Mouse (Mus musculus): ENCODE results near the gene Cep250.

- TF ChIP-seq POLR2A (IDR thresholded peaks at IDR 0.05; ENCODE audit: insufficient read depth, low read depth, low read length) = no peak
- TF ChIP-seq CTCF (IDR thresholded peaks at IDR 0.05; ENCODE audit: insufficient read depth, low read depth, low read length) = no peak
These were observed 29.5 kb downstream of the Cep250 start for GRCm38 (mm10) chr2:155985776-155986175.

All from olfactory bulb, adult 2 months (tissue).